Mouse (Mus musculus): ENCODE measurements at regions not wholly inside any gene's neighbourhood (a gene's known extent, or its start where the extent isn't known, plus 50 kb on each side); places are given as distances from the start of the nearest gene placed in this dataset.

DNA sequence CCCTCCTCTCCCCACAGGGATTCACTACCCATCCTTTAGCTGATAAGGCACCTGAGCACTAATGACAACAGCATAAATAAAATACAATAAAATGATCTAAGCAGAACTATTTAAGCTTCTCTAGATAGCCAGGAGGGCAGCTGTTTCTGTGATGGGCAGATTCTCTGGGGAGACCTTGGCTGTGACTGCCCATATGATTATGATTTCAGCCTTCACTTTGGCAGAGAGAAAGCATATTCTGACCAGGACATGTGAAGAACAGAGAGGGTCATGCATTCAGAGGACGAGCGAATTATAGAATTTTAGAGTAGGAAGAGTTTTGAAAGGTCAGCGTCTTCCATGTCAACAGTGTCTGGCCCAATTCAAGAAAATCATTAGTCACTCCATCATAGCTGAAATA is 1759.6 kb upstream of the G6pd2 start:
- Histone ChIP-seq H3K9me3 (no peaks in the 10 kb centered on the region), H3K4me3 (replicated peaks) (no peak overlapping the region), H3K4me1 (replicated peaks) (no peaks in the 10 kb centered on the region), H3K9ac (replicated peaks) (no peak overlapping the region), H3K4me2 (no peak overlapping the region), H3K36me3 (no peaks in the 10 kb centered on the region), H3K27ac (no peak overlapping the region), H3K27me3 (no peaks in the 10 kb centered on the region)
- ATAC-seq (ENCODE audit: insufficient number of reproducible peaks, insufficient read depth, low FRiP score, low TSS enrichment, low read depth) = no peak
- 90% methylated on average over 3 of the region's 3 CpGs for WGBS

DNA sequence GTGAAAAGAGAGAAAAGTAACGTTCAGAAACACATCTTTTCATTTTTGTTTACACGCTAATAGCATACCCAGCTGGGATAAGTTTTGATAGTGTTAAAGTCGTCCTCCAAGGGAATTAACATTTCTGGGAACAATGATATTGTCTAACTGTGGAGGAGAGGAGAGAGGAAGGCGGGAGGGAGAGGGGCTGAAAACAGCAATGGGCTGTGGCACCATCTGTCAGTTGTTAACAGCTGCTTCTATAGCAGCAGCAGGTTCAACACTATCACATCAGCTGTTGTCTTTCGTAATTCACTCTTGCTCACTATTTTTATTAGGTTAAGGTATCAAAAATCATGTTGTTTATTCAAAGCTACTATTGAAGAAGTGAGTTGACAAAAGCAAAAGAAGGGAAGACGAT is 1747.4 kb upstream of the G6pd2 start:
- Histone ChIP-seq H3K36me3 (no peaks in the 10 kb centered on the region), H3K9me3 (no peaks in the 10 kb centered on the region), H3K9ac (replicated peaks) (no peak overlapping the region), H3K27me3 (no peaks in the 10 kb centered on the region), H3K4me3 (replicated peaks) (no peak overlapping the region), H3K4me2 (no peak overlapping the region), H3K27ac (no peak overlapping the region), H3K4me1 (replicated peaks) (no peaks in the 10 kb centered on the region)
- no peak for ATAC-seq (ENCODE audit: insufficient number of reproducible peaks, insufficient read depth, low FRiP score, low TSS enrichment, low read depth)
- WGBS = 65% methylated on average over 6 of the region's 6 CpGs
